Mouse (Mus musculus) left cerebral cortex, postnatal 14 days (tissue): ENCODE measurements at regions not wholly inside any gene's neighbourhood (a gene's known extent, or its start where the extent isn't known, plus 50 kb on each side); places are given as distances from the start of the nearest gene placed in this dataset.

Experiments used
- DNase-seq, 2 experiments: peaks; one replicate each; pipeline ENCODE4 v3.0.0; 2021 to 2022; ENCODE audit warnings: low spot score in 2 of 2, mixed read lengths in 1 of 2
- intact Hi-C: fragments of 180-260 bp; cut with DNase I; formaldehyde crosslinking; loops from one replicate; pipeline ENCODE4 v1.15.1; 2025

GRCm38 (mm10) chr14:123096086-123096485 lies 112.3 kb upstream of the Tmtc4 start:
- DNase-seq, result no peak
- intact Hi-C loops, result no loop called here

- no peak for DNase-seq
- intact Hi-C loops, result no loop called here
Observed at GRCm38 (mm10) chr14:123082065-123082464, 98.2 kb upstream of the Tmtc4 start.

DNA sequence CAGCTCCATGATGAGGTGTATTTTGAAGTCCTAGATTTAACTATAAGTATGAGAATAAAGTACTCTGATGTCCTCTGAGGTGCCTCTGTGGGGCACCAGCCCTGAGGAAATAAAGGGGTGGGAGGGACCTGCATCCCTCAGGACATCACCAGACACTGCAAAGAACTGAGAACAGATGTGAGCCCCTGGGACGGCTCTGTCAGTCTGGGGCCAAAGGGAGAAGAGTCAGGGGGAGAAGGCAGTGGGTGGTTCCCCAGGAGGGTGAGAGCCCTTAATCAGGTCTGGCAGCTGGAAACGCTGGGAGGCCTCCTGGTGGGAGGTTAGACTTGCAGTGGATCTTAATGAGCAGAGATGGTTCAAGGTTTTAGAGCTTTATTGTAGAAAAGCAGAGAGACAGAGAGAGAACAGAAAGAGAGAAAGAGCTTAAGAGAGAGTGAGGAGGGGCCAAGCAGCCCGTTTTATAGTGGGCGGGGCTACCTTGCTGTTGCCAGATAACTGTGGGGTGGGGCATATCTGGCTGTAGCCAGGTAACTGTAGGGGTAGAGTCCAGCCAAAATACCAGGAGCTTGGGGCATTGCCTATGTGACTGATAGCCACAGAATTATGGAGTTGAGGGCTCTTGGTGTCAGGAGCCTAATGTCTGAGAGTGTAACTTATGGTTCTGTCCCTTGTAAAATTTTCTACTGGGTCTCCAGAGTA lies 97.3 kb upstream of the Tmtc4 start:
- no peak for DNase-seq
- intact Hi-C loops, result no loop called here

DNA sequence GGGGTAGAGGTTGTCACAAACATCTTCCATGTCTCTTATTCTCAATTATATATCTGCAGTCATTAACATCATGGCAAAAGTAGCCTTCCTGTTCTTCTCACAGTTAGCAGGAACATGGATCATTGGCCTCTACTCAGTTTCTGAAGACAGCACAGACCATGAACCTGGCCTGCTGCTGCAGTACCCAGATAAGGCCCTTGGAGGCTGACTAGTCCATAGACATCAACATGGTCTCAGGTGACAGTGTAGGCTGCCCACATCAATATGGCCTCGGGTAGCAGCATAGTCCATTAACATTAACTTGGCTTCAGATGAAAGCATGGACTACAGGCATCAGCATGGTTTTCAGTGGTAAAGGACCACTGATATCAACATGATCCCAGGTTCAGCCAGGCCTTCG lies 95.9 kb upstream of the Tmtc4 start:
- intact Hi-C loops, result no loop called here
- no peak for DNase-seq

DNA sequence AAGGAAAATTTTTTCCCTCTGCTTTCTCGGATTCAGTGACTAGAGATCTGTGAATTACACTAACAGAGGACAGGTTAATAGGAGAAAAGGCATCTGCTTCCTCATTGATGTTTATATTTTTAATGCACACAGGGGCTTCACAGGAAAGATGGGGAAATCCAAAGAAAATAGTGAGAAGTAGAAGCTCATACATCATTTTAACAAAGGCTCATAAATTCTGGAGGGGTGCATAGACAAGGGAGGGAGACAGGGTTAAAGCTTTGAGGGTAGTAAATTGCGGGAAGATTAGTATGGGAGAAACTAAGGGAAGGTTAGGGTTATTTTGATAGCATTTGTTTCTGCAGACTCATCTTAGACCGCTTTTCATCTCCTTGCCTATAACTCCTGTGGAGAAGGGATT lies 95.0 kb upstream of the Tmtc4 start:
- intact Hi-C loops, result no loop called here
- DNase-seq, result no peak

DNA sequence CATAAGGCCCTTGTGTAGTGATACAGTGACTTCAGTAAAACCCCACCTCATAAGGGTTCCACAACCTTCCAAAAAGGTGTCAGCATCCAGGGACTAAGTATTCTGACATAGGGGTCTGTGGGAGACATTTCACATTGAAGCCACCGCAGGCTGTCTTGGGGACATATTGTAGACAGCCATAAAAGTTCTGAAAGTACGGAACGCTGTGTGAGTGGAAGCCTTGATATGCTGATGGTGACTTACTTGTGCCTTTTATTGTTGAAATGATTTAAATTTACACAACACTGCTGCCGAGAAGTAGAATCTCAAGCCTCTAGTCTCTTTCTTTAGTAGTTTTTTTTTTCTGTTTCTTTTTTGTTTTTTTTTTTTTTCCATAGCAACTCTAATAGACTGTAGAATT lies 82.5 kb upstream of the Tmtc4 start:
- intact Hi-C loops, result no loop called here
- DNase-seq, result no peak

GRCm38 (mm10) chr14:123065566-123065965 lies 81.7 kb upstream of the Tmtc4 start:
- intact Hi-C loops, result no loop called here
- DNase-seq, result peak in 1 of 2 experiments; percentile 5

- intact Hi-C loops, result no loop called here
Observed at GRCm38 (mm10) chr14:123065136-123065535, 81.3 kb upstream of the Tmtc4 start.

DNA sequence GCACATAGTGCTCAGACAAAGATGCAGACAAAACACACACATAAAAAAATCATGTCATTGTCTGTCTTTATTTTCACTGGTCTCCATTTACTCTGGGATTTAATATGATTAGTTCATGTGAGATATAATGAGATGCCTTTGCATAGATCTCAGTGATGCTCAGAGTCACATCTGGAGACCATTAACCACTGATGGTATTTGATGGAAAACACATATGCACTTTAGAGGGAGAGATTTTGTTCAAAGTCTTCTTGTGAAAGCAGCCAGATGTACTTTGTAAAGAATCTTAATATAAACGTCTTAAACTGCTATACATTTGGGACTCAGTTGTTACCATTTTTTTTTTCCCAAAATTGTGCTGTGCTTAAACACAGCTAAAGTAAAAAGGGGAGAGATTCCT lies 79.1 kb upstream of the Tmtc4 start:
- intact Hi-C loops, result no loop called here
- DNase-seq, result no peak

More at GRCm38 (mm10) chr14:123065136-123065535, 81.3 kb upstream of the Tmtc4 start:
- no peak for DNase-seq

- no peak for DNase-seq
- intact Hi-C loops, result no loop called here
Observed at GRCm38 (mm10) chr14:123056976-123057375, 73.1 kb upstream of the Tmtc4 start.

- intact Hi-C loops, result no loop called here
- DNase-seq, result no peak
Observed at GRCm38 (mm10) chr14:123048451-123048850, 64.6 kb upstream of the Tmtc4 start.

GRCm38 (mm10) chr14:123040046-123040445 lies 56.2 kb upstream of the Tmtc4 start:
- no peak for DNase-seq
- intact Hi-C loops, result no loop called here

DNA sequence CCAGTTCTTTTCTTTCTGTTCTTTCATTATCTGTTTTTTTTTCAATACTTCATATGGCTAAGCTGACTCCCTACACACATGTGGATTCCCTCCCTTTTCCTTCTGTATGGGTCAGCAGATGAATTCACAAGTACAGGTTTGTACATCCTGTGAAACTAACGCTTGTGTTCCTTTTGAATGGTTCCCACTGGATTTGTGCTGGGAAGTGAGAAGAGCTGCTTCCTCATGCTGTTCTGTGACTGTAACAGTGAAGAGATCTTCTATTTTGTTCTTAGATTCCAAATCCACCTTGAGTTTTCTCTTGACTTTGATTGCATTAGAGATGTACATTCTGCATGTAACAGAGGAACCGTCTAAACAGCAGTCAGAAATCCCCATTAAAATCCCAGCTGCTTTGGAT lies 53.6 kb upstream of the Tmtc4 start:
- intact Hi-C loops, result no loop called here
- peak in 1 of 2 experiments; percentile 5 for DNase-seq
